Mouse (Mus musculus): ENCODE results near the gene Apba2.

Gene Apba2

DNA sequence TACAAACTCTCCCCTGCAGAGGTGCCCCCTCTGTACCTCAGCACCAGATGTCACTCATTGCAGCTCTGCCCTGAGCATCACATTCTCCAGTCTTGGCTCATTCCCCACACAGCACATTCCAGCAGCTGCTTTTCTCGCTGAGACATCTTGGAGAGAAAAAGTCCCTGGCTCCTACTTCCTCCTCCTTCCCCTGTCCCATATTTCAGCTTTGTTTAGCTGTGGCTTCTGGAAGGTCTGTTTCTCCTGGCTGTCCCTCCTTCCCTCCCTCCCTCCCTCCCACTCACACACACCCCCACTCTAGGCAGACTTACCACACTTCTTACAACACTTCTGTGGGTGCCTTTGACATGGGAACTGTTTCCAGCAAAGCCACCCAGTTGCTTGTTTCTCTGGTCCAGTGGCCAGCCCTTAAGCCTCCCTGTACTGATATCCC, 75.0 kb downstream of the Apba2 start:
- POLR2A ChIA-PET: no interaction called here
- CTCF ChIA-PET: interaction anchor here in 1 of 4 experiments (0.5 kb wide), 1 partner anchor 106 kb away, joined by 6 read pairs; no protein-coding TSS in a partner anchor

DNA sequence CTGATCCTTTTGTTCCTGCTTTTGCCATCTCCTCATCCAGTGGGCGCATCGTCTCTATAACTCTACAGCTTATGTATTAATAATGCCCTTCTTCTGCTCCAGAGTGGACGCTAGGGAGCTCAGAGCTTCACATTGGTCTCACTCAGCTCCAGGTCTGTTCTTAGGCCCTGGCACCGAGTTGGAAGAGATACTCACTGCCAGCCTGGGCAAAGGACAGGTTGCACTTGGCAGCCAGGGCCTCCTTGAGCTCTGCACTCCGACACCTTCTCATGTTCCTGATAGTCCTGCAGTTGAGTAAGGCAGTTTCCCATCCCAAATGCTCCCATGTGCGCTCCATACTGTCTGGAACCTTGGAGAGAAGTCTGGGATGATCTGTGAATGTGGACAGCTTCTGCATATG, 76.7 kb downstream of the Apba2 start:
- ChIA-PET CTCF (interaction anchor here in 1 of 4 experiments (0.5 kb wide), 1 partner anchor 56 kb away, joined by 3 read pairs; no protein-coding TSS in a partner anchor), POLR2A (no interaction called here)

DNA sequence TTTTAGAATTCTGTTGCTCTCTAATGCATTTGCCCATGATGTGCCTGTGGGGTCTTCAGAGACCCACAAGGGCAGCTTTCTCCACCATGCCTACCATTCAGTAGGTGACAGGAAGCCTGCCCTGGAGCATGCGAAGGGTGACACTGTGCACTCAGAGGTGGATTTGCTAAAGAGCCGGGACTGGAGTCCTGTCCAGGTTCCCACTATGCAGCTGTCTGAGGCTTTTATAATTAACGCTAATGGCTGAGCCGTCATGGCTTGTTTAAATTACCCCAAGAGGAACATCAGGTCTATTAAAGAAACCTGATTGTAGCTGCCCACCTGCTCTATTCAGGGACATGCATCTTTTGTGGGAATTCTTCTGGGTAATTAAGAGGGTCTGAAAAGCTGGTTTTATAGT, 78.4 kb downstream of the Apba2 start:
- CTCF ChIA-PET: no interaction called here
- POLR2A ChIA-PET: interaction anchor here in 1 of 4 experiments (0.6 kb wide), 1 partner anchor 31 kb away, joined by 3 read pairs; no protein-coding TSS in a partner anchor

DNA sequence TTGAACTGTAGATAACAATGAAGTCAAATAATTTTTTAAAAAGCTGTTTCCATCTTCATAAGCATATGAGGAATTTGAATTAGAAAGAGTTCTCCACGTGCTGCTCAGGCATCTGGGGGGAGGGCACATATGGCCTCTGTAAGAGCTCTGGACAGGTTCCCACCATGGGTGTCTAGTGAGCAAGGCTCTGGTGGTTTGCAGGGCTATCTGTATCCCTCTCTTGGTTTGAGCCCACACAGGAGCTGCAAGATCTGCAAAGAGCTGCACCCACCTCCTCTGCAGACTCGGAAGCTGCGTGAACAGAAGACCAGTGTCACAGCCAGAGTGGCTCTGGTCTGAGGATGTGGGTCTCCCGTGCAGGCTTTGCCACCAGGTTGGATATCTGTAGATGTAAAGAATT, 78.8 kb downstream of the Apba2 start:
- CTCF ChIA-PET: no interaction called here
- POLR2A ChIA-PET: interaction anchor here in 1 of 4 experiments (0.6 kb wide), 1 partner anchor 32 kb away, joined by 3 read pairs; no protein-coding TSS in a partner anchor

DNA sequence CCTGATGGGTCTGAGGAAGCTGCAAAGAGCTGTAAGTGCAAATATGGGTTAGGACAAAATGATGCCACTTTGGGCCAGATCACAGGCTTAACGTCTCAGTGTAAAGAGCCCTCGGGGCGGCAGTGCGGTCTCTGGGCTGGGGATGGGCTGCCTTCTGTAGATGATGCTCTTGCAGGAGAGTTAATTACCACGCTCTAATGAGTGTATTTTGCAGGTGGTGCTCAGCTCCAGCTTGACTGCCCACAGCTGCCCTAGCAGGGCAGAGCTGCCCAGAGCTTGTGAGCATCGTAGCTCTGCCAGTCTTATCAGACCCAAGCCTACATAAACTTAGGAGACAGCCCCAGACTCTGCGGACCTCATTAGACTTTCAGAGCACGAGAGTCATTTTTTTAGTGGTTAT, 80.9 kb downstream of the Apba2 start:
- ChIA-PET POLR2A (no interaction called here), CTCF (no interaction called here)

DNA sequence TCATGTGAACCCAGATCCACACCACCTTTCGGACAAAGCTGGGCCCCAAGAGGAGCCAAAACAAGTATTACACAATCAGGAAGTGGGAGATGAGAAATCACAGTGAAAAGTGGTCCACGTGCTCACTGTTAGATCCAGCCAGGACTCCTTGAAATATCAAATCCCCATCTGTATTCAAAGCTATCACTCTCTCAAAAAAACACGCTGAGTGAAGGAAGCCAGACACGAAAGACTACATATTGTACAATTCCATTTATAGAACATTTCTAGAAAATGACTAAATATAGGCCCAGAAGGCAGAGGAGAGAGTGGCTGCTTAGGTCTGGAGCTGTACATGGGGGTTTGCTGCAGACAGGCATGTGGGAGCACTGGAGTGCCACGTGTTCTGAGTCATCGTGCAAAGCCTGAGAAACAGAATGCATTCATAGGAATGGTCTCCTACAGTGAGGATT, 82.2 kb downstream of the Apba2 start:
- ChIA-PET POLR2A (no interaction called here), CTCF (interaction anchor here in 1 of 4 experiments (0.6 to 0.8 kb wide), 2 partner anchors 14 to 1156 kb away, joined by 3 to 4 read pairs; no protein-coding TSS in a partner anchor)

DNA sequence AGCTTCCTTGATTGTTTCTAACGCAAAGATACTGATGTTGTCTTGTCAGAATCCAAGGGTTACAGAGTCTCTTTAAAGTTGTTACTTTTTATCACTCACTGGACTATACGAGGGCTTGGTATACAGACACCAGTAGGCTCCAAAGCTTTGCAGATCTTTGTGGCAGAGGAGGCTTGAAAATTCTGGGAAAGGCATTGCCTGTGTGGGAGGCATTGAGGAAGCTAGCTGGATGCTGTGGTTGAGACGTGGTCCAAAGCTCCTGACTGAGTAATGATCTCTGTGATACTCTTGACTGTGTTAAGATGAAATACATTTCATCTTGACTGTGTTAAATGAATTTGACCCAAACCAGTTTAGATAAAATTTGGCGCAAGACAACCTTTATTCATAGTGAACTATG, 84.6 kb downstream of the Apba2 start:
- CTCF ChIA-PET: no interaction called here
- POLR2A ChIA-PET: no interaction called here

DNA sequence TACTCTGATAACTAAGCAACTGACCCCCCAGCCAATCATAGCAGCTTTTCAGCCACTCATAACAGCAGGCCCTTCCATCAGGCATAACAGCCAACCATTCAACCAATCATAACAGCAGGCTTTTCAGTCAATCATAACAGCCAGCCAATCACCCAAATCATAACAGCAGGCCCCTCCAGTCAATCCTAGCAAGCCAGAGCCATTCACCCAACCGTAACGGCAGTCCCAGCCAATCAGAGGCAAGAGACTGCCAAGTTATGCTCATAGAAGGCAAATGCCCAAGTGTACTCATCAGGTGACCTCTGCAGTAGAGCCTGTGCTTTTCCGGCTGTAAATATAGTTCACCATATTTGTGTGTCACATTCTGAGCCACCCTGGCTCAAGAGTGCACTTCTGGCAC, 85.1 kb downstream of the Apba2 start:
- ChIA-PET POLR2A (no interaction called here), CTCF (no interaction called here)

DNA sequence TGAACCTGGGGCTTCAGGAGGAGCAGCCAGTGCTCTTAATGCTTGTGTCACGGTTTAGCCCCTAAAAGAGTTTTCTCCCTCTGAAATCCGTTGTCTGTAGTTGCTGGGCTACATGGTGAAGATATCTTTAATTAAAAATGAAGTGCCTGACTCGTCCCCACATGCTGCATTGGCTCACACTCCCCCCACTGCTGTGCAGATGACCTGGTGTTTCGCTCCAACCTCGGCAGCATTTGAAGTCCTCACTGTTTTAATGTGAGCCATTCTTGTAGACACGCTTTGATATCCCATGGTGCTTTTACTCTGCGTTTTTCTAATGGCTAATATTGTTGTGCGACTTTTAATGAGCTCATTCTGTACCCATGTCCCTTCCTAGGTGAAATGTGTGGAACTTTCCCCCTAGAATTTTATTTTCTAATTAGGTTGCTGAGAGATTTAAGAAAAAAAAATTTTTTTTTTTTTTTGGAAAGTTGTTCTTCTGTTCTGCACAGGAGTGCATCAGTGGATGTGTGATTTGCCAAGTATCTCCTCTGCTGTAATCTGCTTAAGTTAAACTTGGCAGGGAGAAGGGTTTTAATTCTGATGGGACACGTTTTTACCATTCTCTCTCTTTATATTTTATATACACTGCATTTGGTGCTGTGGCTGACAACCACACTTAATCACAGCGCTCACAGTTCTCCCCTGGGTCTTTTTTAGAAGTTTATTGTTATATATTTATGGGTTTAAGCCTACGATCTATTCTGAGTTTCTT, 87.3 kb downstream of the Apba2 start:
- ChIA-PET CTCF (interaction anchor here in 1 of 4 experiments (0.7 kb wide), 1 partner anchor 165 kb away, joined by 5 read pairs; no protein-coding TSS in a partner anchor), POLR2A (interaction anchor here in 1 of 4 experiments (0.7 kb wide), 1 partner anchor 1289 kb away, joined by 4 read pairs; no protein-coding TSS in a partner anchor)

DNA sequence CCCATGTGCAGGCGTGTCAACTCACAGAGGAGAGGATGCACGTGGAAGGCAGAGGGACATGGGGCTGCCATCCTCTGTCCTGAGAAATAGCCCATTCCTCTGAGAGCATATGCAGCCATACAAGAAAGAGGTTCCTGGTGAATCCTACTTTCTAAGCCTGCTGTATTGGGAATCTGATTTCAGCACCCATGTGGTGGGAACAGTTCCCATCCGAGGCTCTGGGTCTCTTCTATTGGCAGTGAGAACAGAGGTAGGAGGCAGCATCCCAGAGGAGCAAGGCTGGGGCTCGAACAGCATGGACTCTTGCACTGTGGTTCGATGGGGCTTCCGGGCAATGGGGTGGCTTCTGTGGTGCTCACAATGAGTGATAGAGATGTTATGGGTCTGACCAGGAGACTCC, 93.8 kb downstream of the Apba2 start:
- CTCF ChIA-PET: no interaction called here
- POLR2A ChIA-PET: no interaction called here

DNA sequence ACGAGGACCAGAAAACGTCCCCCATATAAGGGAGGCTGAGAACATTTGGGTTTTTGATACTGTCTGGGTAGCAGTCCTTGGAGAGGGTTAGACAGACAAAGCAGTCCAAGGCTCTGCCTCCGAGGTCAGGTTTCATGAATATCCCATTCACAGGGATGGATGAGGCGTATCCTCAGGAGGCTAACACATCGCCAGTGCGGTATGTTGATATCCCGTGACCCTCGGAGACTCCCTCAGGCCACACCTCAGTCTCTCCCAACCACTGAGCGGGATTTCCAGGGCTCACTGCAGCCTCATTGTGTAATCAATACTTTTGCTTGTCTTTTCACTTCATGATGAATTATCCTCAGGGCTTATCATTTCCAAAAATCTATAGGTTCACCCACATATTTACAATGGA, 95.1 kb downstream of the Apba2 start:
- POLR2A ChIA-PET: no interaction called here
- CTCF ChIA-PET: interaction anchor here in 1 of 4 experiments (2.9 kb wide), 1 partner anchor 14 kb away, joined by 11 read pairs; no protein-coding TSS in a partner anchor

DNA sequence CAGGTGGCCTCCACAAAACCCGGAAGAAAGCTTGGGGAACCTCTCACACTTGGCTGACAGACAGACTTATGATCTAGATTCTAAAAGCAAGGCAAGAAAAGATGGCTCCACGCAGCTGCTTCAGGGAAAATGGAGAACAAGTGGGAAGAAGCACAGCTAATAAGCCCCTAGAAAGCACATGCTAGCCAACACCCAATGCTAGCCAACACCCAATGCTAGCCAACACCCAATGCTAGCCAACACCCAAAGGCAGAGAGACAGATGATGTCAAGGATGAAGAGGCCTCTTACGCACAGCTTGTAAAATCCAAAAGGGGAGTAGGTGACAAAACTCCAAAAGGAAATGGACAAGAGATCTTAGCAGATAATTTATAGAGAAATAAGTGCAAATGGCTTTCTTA, 108.4 kb downstream of the Apba2 start:
- CTCF ChIA-PET: interaction anchor here (0.6 to 2.3 kb wide), 12 partner anchors 10 to 1018 kb away, joined by 3 to 39 read pairs (median 5); no protein-coding TSS in a partner anchor
- POLR2A ChIA-PET: no interaction called here

DNA sequence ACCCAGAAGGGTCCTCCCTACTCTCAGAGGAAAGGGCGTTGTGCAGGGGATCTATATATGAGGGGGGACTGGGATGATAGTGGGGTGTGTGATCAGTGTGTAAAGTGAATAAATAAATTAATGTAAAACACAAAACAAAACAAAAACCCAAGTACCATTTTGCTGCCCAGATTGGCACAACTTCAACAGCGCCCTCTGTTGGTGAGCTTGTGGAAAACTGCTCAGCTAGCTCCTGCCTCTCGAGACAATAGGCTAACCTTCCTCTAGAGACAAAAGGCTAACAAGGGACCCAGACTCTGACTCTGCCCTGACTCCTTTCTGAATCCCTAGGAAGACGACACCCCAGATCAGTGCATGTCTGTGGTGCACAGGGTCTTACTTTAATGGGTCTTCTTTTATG, 109.4 kb downstream of the Apba2 start:
- CTCF ChIA-PET: interaction anchor here (0.5 to 2.3 kb wide), 22 partner anchors 8 to 141 kb away, joined by 3 to 39 read pairs (median 4); no protein-coding TSS in a partner anchor
- POLR2A ChIA-PET: interaction anchor here in 1 of 4 experiments (1.2 kb wide), 1 partner anchor 9 kb away, joined by 3 read pairs; no protein-coding TSS in a partner anchor

DNA sequence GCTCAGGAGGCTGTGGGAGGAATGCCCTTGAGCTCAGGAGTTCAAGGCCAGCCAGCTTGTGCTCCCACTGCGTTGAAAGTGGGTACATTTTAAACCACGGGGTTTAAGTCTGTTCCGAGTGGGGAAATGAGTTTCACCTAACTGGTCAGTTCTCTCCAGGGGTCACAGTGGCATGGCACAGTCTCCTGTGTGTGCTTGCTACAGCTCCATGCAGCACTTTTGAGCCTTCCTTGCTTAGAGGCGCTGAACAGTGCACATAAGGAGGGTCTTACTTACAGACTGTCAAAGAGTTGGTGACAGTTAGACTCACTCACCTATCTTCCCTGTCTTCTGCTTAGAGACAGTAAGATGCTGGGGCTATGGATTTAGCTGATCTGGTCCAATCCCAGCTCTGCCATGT, 117.8 kb downstream of the Apba2 start:
- ChIA-PET POLR2A (interaction anchor here in 1 of 4 experiments (1.4 kb wide), 1 partner anchor 8 kb away, joined by 3 read pairs; no protein-coding TSS in a partner anchor), CTCF (interaction anchor here (0.9 to 2.6 kb wide), 4 partner anchors 8 to 12 kb away, joined by 3 to 39 read pairs (median 6); no protein-coding TSS in a partner anchor)

DNA sequence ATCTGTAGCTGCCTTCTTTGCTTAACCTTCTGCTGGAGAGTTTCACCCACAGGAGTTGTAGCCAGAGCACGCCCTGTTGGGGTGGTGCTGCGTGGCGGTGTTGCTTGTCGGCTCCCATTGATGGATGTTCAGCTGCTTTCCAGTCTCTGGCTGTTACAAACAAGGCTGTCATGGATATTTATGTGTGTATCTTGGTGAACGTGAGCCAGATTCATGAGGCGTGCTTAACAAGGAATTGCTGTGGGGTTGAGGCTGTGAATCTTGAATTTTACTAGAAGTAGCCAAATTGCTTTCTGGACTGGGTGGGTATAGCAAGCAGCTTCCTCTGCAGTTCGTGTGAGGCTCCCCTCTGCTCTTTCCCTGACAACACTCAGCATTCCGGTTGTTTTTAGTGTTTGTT, 125.0 kb downstream of the Apba2 start:
- POLR2A ChIA-PET: no interaction called here
- CTCF ChIA-PET: interaction anchor here in 1 of 4 experiments (0.5 to 2.5 kb wide), 2 partner anchors 16 to 772 kb away, joined by 5 to 6 read pairs; no protein-coding TSS in a partner anchor

DNA sequence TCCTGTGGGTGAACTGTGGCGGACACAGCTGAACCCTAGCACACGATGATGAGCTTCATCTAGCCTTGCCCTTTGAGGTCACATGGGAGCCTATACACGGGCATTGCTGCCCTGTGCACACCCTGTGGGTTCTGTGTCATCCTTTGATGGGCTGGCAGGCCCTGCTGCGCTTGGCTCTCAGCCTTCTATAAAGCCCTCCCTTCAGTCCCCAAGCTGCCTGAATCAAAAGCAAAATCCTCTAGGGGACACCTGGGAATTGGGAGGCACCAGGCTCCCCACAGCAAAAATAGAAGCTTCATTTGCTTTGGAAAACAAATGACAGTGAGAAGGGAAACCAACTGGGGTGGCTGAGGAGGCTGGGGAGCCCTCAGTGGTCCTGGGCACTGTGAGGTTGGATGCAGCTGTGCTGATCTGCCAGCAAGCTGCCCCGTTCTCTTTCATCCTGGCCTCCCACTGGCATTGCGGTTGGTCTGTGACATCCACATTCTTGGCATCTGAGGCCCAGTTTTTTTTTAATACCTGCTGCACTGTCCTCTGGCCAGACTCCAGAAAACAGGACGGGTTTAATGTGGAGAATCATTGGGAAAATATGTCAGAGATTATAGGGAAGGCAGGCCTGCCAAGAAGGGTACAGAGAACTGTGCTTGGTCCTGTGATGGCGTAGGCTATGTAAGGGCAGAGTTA, 126.6 kb downstream of the Apba2 start:
- CTCF ChIA-PET: interaction anchor here in 3 of 4 experiments (0.7 to 2.5 kb wide), 3 partner anchors 17 to 261 kb away, joined by 3 to 6 read pairs (median 4); no protein-coding TSS in a partner anchor
- POLR2A ChIA-PET: no interaction called here

DNA sequence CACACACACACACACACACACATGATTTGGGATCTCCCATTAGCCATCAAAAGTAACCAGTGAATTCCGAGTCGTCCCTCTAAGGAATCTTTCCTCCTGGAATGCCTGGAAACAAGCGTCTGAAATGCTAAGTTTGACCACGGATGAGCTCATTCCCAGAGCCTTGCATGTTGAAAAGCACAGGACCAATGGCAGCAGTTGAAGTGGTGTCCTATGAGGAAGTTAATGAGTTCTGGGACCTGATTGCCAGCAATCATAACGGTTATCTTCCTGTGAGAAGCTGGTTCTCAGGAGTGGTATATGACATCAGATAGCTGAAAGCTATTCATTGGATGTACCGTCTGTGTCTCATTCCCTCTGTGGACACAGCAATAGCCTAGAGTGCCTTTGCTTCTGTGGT, 129.2 kb downstream of the Apba2 start:
- ChIA-PET POLR2A (interaction anchor here in 2 of 4 experiments (0.6 kb wide), 2 partner anchors 449 to 1039 kb away, joined by 3 to 4 read pairs; no protein-coding TSS in a partner anchor), CTCF (no interaction called here)

DNA sequence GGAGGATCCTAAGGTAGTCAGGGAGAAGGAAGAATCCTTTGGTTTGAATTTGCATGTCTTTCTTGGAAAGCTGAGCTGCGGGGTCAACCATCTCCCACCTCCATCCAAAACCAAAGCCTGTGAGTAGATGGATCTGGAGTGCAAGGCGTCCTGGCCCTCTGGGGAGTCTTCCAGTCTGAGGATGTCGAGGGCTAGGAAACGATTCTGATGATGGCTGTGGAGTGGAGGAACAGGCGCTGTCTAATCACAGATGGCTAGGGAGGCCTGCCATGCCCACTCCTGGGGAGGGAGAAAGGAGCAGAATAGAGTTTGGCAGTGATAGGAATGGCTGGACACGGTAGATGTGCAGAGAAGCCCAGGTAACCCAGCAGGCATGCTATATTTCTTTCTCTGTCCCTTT, 129.6 kb downstream of the Apba2 start:
- ChIA-PET CTCF (no interaction called here), POLR2A (interaction anchor here in 2 of 4 experiments (0.6 kb wide), 2 partner anchors 448 to 1038 kb away, joined by 3 to 4 read pairs; no protein-coding TSS in a partner anchor)

DNA sequence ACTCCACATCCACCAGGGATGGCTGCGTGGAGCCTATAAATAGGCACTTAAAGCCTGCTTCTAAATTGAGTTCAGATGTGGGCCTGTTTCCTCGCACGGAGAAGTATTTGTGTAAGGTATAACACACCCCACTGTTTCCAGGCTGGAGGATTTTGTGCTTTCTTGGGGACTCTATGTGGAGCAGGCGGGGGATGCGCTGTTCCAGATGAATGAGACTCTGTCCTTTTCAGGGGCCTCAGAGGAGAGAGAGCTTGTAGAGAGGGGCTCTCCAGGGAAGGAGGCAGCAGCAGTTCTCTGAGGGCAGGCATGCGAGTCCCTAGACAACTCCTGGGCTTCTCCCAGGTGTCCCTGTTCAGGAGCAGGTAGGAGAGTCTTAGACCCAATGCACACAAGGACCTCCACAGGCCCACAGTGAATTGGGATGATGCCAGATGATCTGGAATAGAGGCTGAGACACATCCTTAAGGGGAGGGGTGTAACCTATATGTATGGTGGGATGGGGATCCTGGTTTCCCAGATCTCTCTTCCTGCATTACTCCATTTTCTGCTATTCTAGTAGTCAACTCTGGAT, 130.4 kb downstream of the Apba2 start:
- ChIA-PET CTCF (no interaction called here), POLR2A (no interaction called here)
